In the genomic region with DNA sequence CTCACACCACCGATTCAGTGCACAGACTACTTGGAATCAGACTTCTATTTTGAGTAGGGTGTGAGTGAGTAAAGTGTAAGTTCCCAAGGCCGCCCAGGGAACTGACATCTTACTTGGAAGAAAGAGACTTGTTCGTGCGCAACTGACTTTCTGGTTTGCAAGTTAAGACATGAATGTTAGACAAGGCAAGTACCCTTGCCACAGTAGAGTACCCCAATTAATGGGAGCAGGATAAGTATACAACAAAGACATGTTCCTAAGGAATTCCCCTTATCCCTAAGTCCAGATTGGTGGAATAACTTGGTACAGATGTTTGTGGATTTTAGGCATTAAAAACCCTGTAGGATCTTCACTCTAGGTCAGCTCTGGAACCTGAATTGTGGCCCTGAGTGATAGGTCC, we compare ENCODE assay signal across 6 mouse cellular contexts.
A peak's percentile ranks its signal among the peaks of the same experiment; 100 is the strongest.
DNase-seq lines count a peak whose midpoint lies in the region.

No protein-coding gene starts in this region.

- DNase-seq in 3T3-L1 (ENCODE audit: low read depth, low spot score) (peak; percentile 43), NIH3T3 (ENCODE audit: low read depth) (peak; percentile 10), ZHBTc4 (ENCODE audit: low read depth, low spot score) (peak; percentile 51)
- peak; percentile 40 for DNase-seq in embryo, embryonic 9.5 days (ENCODE audit: extremely low spot score)
- DNase-seq in heart, adult 11 months, result peak; percentile 67
- DNase-seq in thymus, postnatal 0 days (ENCODE audit: low spot score), result peak; percentile 12

Comparison
In these comparisons a context has a peak if more than half of its experiments do, and no peak if none do; other contexts are left out.
1. Peak in every context shown above with its lines: DNase-seq.
2. DNase-seq: peak in every context shown above with its lines; median percentile 67 in heart, adult 11 months; 51 in ZHBTc4; 43 in 3T3-L1; 40 in embryo, embryonic 9.5 days; 12 in thymus, postnatal 0 days; 10 in NIH3T3.